Mouse (Mus musculus): ENCODE measurements around the gene Etfbkmt. TPM values are rescaled to one million over a fixed set of nuclear protein-coding genes. Genes with fewer than 3 reads are reported as not detected.
"Not testable (repeated sequence)": the region's sequence is repeated elsewhere in the genome, so short reads cannot be mapped to it uniquely, and the experiment has no call there.

Etfbkmt gene
- polyA plus RNA-seq, 1 experiment, result 24.5 TPM

DNA sequence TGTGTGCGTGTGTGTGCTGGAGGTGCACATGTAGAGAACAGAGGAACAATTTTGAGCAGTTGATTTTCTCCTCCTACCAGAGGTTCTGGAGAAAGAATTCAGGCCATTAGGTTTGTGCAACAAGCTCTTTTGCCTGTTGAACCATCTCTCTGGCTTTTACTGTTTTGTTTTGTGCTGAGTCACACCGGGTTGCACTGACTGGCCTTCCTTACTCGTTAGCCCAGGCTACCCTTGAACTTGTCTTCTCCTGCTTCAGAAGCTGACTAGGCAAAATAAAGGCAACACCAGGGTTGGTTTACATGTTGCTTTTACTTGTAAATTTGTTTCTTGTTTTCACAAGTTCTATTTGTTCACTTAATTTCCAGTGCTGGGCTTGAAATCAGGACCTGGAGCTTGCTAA lies 16.6 kb upstream of the Etfbkmt start:
- no peaks in the 10 kb centered on the region for H3K9me3 ChIP-seq (replicated peaks; ENCODE audit: control insufficient read depth, insufficient read depth, low read length, poor library complexity, severe bottlenecking)
- no peaks in the 10 kb centered on the region for H3K36me3 ChIP-seq (ENCODE audit: control insufficient read depth, insufficient read depth, low read length, poor library complexity, severe bottlenecking)
- no peaks in the 10 kb centered on the region for H3K27me3 ChIP-seq (ENCODE audit: control insufficient read depth, insufficient read depth, low read length, poor library complexity, severe bottlenecking)
- H3K4me1 ChIP-seq (ENCODE audit: control insufficient read depth, insufficient read depth, low read length), result peaks cover 1% of the 10 kb centered on the region
- peak overlapping the region; percentile 44; the same call in 1 of the 2 replicates for H3K27ac ChIP-seq (ENCODE audit: insufficient read depth, low read length)
- H3K9ac ChIP-seq (ENCODE audit: low read depth, poor library complexity, severe bottlenecking), result no peak overlapping the region; the same call in 1 of the 2 replicates
- H3K4me3 ChIP-seq (ENCODE audit: low read depth, low read length), result no peak overlapping the region
- TF ChIP-seq CTCF (IDR thresholded peaks at IDR 0.05; ENCODE audit: low read depth, low read length), result no peak
- no peak for TF ChIP-seq EP300 (IDR thresholded peaks at IDR 0.05; ENCODE audit: insufficient read depth, low read depth, low read length)
- TF ChIP-seq POLR2A (IDR thresholded peaks at IDR 0.05; ENCODE audit: insufficient read depth, low read length), result no peak

DNA sequence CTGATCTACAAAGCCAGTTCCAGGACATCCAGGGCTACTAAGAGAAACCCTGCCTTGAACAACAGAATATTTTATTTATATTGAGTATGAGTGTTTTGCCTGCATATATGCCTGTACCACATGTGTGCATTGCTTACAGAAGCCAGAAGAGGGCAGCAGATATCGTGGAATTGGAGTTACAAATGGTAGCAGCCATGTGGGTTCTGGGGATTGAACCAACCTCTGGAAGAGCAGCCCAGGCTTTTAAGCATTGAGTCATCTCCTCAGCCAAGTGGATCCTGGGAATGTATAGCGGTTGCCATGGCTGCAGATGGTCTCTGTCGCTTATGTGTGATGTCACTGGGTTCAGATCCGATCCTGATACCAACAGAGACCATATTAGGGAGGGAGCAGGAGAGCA lies 13.0 kb upstream of the Etfbkmt start:
- Histone ChIP-seq H3K4me1 (ENCODE audit: control insufficient read depth, insufficient read depth, low read length) (peaks cover 3% of the 10 kb centered on the region), H3K9ac (ENCODE audit: low read depth, poor library complexity, severe bottlenecking) (no peak overlapping the region), H3K4me3 (ENCODE audit: low read depth, low read length) (no peak overlapping the region), H3K27me3 (ENCODE audit: control insufficient read depth, insufficient read depth, low read length, poor library complexity, severe bottlenecking) (no peaks in the 10 kb centered on the region), H3K36me3 (ENCODE audit: control insufficient read depth, insufficient read depth, low read length, poor library complexity, severe bottlenecking) (no peaks in the 10 kb centered on the region), H3K9me3 (replicated peaks; ENCODE audit: control insufficient read depth, insufficient read depth, low read length, poor library complexity, severe bottlenecking) (no peaks in the 10 kb centered on the region), H3K27ac (ENCODE audit: insufficient read depth, low read length) (peak overlapping the region; percentile 0)
- TF ChIP-seq CTCF (IDR thresholded peaks at IDR 0.05; ENCODE audit: low read depth, low read length) (peak; percentile 44), EP300 (IDR thresholded peaks at IDR 0.05; ENCODE audit: insufficient read depth, low read depth, low read length) (no peak), POLR2A (IDR thresholded peaks at IDR 0.05; ENCODE audit: insufficient read depth, low read length) (no peak)

DNA sequence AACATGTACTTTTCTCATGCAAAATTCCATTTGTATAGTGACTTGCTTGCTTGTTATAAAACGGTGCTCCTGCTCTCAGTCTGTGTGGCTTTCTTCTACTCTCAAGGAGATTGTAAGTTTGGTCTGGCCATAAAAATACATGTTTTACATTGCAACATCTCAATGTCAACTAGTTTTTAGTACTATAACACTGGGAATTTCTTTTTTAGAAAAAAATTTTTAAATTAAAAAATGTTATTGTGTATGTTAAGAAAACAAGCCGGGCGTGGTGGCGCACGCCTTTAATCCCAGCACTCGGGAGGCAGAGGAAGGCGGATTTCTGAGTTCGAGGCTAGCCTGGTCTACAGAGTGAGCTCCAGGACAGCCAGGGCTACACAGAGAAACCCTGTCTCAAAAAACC lies 9.8 kb upstream of the Etfbkmt start, which contains the start of gene Gm10203:
Gm10203 (plus strand) TSS at position 301 of the 400 bp plus-strand sequence.
- Histone ChIP-seq H3K9ac (ENCODE audit: low read depth, poor library complexity, severe bottlenecking) (peak within 1 kb of the TSS; percentile 68), H3K27ac (ENCODE audit: insufficient read depth, low read length) (peak within 1 kb of the TSS; percentile 96), H3K4me3 (ENCODE audit: low read depth, low read length) (peak within 1 kb of the TSS; percentile 21; the same call in 1 of the 2 replicates)
- H3K27me3 ChIP-seq (ENCODE audit: control insufficient read depth, insufficient read depth, low read length, poor library complexity, severe bottlenecking); H3K9me3 ChIP-seq (replicated peaks; ENCODE audit: control insufficient read depth, insufficient read depth, low read length, poor library complexity, severe bottlenecking); H3K4me1 ChIP-seq (ENCODE audit: control insufficient read depth, insufficient read depth, low read length); H3K36me3 ChIP-seq (ENCODE audit: control insufficient read depth, insufficient read depth, low read length, poor library complexity, severe bottlenecking): not testable (repeated sequence)

DNA sequence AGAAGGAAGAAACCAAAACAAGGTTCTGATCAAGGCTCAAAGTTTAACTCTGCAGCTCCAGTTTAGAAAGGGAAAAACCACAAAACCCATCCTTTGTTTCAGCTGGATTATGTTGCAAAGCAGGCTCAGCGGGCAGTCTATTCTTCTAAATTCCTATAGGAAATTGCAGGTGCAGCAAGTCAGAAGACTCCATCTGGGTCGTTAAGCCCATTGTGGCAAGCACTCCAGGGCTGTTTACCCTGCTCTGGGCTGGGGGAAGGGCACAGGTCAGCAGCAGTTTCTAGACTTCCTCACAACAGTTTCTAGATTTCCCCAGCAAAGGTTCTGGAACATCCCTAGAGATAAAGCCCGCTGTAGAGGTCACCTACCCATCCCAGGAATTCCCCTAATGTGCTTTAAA lies 8.5 kb upstream of the Etfbkmt start:
- H3K27ac ChIP-seq (ENCODE audit: insufficient read depth, low read length), result peak overlapping the region; percentile 96
- H3K27me3 ChIP-seq (ENCODE audit: control insufficient read depth, insufficient read depth, low read length, poor library complexity, severe bottlenecking), result no peaks in the 10 kb centered on the region
- H3K9ac ChIP-seq (ENCODE audit: low read depth, poor library complexity, severe bottlenecking), result peak overlapping the region; percentile 74; the same call in 1 of the 2 replicates
- H3K4me1 ChIP-seq (ENCODE audit: control insufficient read depth, insufficient read depth, low read length), result peaks cover 3% of the 10 kb centered on the region
- H3K4me3 ChIP-seq (ENCODE audit: low read depth, low read length), result no peak overlapping the region
- TF ChIP-seq POLR2A (IDR thresholded peaks at IDR 0.05; ENCODE audit: insufficient read depth, low read length) (no peak), EP300 (IDR thresholded peaks at IDR 0.05; ENCODE audit: insufficient read depth, low read depth, low read length) (peak; percentile 100)
- H3K9me3 ChIP-seq (replicated peaks; ENCODE audit: control insufficient read depth, insufficient read depth, low read length, poor library complexity, severe bottlenecking), result no peaks in the 10 kb centered on the region
- H3K36me3 ChIP-seq (ENCODE audit: control insufficient read depth, insufficient read depth, low read length, poor library complexity, severe bottlenecking), result no peaks in the 10 kb centered on the region

DNA sequence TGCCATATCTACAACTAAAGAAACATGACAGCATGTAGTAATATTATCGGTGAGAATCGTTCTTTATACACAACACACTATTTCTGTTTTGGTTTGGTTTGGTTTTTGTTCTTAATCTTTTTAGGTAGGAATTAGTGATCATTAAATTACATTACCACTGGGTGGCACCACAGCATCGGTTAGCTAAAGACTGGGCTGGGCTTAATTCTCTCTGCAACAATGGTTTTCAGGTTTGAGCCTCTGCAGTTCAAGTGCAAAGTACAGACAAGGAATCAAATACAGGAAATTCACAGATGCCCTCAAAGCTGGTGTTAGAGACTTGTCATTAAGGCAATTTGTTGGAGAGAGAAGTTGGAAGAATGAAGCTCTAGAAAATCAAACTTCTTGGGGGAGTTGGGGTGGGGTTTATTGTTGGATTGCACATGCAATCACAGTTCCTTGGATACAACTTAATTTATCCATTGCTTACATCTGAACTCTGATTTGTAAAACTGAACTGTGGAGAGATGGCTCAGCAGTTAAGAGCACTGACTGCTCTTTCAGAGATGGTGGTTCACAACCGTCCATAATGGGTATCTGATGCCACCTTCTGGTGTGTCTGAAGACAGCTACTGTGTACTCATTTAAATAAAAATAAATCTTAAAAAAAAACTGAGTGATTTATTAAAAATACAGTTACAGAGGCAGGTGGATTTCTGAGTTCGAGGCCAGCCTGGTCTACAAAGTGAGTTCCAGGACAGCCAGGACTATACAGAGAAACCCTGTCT lies 7.2 kb upstream of the Etfbkmt start:
- peak overlapping the region; percentile 96 for H3K27ac ChIP-seq (ENCODE audit: insufficient read depth, low read length)
- no peaks in the 10 kb centered on the region for H3K36me3 ChIP-seq (ENCODE audit: control insufficient read depth, insufficient read depth, low read length, poor library complexity, severe bottlenecking)
- H3K9me3 ChIP-seq (replicated peaks; ENCODE audit: control insufficient read depth, insufficient read depth, low read length, poor library complexity, severe bottlenecking), result no peaks in the 10 kb centered on the region
- peaks cover 3% of the 10 kb centered on the region for H3K4me1 ChIP-seq (ENCODE audit: control insufficient read depth, insufficient read depth, low read length)
- peak overlapping the region; percentile 74; the same call in 1 of the 2 replicates for H3K9ac ChIP-seq (ENCODE audit: low read depth, poor library complexity, severe bottlenecking)
- no peak overlapping the region for H3K4me3 ChIP-seq (ENCODE audit: low read depth, low read length)
- TF ChIP-seq CTCF (IDR thresholded peaks at IDR 0.05; ENCODE audit: low read depth, low read length), result no peak
- no peak for TF ChIP-seq EP300 (IDR thresholded peaks at IDR 0.05; ENCODE audit: insufficient read depth, low read depth, low read length)
- TF ChIP-seq POLR2A (IDR thresholded peaks at IDR 0.05; ENCODE audit: insufficient read depth, low read length), result no peak
- no peaks in the 10 kb centered on the region for H3K27me3 ChIP-seq (ENCODE audit: control insufficient read depth, insufficient read depth, low read length, poor library complexity, severe bottlenecking)

DNA sequence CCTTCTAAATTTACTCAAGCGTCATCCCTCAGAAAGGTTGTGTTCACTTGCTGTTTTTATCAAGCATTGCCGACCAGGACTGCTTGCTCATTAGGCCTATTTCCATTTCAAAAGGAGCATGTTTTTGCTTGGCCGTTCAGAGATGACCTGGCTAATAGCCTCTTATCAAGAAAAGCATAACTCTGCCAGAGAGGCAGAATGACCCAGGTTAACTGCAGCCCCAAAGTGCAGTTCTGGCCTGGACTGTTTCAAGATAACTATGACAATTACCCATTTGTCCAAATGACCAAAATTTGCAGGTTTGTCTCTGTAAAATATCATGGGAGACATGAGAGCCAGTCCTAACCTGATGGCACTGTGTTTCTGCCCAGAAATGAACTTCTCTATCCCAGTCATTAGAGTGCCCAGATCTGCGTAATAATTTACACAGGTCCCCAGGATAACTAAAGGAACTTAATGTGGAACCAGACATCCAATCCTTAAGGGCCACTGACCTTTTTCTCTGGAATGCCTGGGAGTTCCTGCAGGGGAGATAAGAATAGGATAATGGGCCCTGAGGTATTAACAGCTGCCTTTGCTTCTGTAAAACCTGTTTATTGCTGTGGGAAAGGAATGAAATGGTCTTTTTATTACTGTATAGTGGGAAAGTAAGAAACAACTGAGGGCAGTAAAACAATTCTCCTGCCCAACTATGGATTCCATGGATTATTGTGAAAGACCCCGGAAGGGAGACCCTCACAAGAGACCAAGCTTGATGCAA lies 5.1 kb upstream of the Etfbkmt start:
- Histone ChIP-seq H3K4me3 (ENCODE audit: low read depth, low read length) (no peak overlapping the region), H3K4me1 (ENCODE audit: control insufficient read depth, insufficient read depth, low read length) (no peaks in the 10 kb centered on the region), H3K9ac (ENCODE audit: low read depth, poor library complexity, severe bottlenecking) (peak overlapping the region; percentile 57), H3K9me3 (replicated peaks; ENCODE audit: control insufficient read depth, insufficient read depth, low read length, poor library complexity, severe bottlenecking) (no peaks in the 10 kb centered on the region), H3K36me3 (ENCODE audit: control insufficient read depth, insufficient read depth, low read length, poor library complexity, severe bottlenecking) (no peaks in the 10 kb centered on the region), H3K27me3 (ENCODE audit: control insufficient read depth, insufficient read depth, low read length, poor library complexity, severe bottlenecking) (no peaks in the 10 kb centered on the region), H3K27ac (ENCODE audit: insufficient read depth, low read length) (peak overlapping the region; percentile 53)
- TF ChIP-seq CTCF (IDR thresholded peaks at IDR 0.05; ENCODE audit: low read depth, low read length) (no peak), POLR2A (IDR thresholded peaks at IDR 0.05; ENCODE audit: insufficient read depth, low read length) (no peak), EP300 (IDR thresholded peaks at IDR 0.05; ENCODE audit: insufficient read depth, low read depth, low read length) (no peak)
